Mouse (Mus musculus): Measurements from ENCODE around the gene Utp15.

Gene Utp15

DNA sequence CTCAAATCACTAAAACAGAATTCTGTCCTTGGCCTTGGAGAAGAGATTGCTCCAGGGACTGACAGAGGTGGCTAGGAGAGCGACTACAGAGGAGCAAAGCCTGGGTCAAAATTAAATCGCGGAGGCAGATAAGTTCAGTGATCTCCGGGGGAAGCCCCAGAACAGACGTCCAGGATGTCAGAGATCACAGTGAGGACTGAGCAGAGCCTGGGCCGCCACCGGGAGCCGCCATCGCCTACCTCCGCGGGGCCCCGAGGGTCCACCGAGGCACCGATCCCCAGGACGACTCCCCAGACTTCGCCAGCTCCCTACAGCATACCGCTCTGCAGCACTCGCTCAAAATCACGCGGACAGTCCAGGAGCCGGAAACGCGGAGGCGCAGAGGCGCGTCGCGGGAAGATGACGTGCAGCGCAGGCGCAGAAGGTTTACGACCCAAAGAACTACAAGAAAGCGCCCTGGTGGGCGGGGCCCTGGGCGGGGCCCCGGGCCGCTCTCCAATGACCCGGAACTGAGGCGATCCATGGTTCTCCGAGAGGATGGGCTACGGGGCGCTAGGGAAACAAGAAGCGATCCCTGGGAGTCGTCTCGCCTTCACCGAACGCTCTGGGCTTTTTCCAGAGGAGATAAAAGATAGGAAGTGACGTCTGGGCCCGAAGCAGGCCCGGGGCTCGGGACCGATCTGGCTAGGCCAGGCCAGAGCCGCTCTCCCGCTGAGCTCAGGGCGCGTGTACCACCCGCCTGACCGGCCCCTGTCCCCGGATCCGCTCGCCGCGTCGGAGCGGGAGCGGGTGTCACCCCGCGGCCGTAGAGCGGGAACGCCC is at the start of gene Utp15, which contains the start of gene Ankra2:
TSS of gene Utp15 (minus strand) at position 406 of the 822 bp plus-strand sequence.
TSS of gene Ankra2 (plus strand) at position 439 of the 822 bp plus-strand sequence.
- DNase-seq (ENCODE audit: low spot score), result peak; percentile 95

DNA sequence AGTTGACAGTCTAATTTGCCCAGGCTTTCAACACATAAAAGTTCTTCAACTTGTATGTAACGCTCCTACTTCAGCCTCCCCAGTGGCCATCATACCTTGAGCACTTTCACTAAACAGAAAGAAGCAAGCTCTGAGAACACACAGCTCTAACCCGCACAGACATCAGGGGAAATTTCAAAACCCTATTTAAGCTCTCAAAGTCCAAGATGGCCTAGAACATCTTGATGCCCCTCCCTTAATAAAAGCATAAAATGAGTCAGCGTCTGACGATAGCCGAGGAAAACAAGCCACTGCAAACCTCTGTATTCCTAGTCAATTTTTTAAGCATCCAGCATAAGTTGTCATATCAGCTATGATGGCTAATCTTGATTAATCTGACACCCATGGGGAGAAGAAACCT is 48.8 kb upstream of the Utp15 start:
- DNase-seq (ENCODE audit: low spot score), result no peak

DNA sequence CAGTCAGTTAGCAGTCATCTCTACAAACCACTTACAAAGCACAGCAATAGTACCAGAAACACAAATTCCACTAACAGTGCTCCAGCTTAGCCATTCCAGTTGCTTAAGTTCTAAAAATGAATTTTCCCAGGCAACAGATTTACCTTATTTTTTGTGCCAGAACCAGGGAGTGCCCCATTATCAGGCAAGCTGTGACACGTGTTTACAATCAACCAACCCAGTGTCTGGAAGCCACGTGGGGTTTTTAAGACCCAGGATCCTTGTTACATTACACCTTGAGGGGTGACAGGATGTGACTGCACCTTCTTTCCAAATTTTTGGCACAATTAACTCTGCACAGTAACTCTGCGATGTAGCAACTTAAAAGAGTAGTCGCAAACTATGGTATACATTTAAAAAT is 45.9 kb upstream of the Utp15 start:
- DNase-seq (ENCODE audit: low spot score), result no peak

DNA sequence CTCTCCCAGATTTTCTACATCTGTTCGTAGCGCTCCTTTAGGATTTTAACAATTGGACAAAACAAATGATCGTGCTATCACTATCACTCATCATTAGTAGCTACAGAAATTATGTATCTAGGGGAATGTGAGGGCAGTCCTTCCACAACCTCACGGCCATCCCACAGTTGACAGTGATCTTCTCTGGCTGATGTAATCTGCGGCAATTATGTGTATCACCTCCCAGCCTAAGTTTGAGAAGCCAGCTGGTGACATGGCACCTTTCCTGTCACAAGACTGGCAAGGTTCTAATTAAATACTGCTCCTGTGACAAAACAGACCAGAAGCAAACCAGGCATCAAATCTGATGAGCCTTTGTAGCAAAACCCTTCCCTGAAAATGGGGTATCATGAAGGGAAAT is 45.2 kb upstream of the Utp15 start:
- DNase-seq (ENCODE audit: low spot score), result no peak

DNA sequence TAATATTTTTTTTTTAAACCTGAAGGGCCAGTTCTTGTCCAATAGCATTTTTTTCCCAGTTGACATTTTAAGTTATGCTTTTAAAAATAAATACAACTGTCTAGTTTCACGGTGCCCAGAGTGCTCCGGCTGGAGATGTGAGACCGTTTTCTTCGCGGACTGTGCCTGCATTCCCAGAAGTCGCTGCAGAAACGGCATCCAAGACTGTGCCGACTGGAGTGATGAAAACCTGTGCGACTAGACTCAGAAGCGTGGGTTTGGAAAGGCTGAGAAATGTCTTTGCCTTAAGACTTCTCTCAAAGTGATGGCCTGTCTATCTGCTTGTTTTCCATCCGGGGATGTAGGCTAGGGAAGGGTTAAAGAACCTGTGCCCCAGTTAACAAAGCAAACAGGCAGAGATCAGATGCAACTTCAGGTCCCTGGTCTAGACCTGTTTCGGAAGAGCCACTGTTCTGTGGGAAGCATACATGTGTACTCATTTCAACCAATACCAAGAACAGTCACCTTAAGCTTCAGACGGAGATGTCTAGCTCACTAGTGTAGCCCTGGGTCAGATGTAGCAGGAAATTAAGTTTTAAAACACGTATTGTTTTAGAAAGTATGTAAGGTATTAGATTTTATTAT is 44.1 kb upstream of the Utp15 start:
- DNase-seq (ENCODE audit: low spot score), result no peak

DNA sequence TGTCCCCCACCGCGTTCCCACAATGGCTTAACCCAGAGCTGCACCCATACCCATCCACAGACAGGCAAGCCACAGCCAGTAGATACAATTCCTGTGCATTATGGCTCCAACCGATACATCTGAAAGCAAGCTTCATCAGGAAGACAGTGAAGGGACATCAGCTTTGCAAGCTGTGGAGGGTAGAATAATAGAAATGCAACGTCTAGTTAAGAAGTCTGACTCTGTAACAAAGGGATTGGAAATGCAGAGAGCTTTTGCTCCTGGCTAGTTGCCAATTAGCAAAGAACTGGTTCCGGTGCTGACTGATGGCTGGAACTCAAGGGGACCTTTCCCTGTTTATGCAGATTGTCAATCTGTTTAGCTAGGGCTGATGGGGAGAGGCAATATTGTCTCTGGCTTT is 43.6 kb upstream of the Utp15 start:
- DNase-seq (ENCODE audit: low spot score), result no peak

DNA sequence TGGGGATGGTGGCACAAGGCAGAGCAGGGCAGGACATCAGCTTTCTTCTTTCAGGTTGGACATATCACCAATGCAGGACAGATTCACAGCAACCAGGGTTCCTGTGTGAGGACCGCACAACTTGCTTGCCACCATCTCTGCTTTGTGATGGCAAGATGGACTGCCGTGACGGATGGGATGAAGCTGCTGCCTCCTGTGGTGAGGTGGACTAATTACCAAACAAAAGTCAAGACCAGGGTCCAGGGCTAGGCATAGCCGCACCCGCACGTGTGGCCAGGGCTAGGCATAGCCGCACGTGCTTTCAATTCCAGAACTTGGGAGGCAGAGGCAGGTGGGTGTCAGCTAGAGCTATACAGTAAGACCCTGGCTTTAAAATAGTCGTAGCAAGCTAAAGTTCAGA is 42.4 kb upstream of the Utp15 start:
- DNase-seq (ENCODE audit: low spot score), result no peak

DNA sequence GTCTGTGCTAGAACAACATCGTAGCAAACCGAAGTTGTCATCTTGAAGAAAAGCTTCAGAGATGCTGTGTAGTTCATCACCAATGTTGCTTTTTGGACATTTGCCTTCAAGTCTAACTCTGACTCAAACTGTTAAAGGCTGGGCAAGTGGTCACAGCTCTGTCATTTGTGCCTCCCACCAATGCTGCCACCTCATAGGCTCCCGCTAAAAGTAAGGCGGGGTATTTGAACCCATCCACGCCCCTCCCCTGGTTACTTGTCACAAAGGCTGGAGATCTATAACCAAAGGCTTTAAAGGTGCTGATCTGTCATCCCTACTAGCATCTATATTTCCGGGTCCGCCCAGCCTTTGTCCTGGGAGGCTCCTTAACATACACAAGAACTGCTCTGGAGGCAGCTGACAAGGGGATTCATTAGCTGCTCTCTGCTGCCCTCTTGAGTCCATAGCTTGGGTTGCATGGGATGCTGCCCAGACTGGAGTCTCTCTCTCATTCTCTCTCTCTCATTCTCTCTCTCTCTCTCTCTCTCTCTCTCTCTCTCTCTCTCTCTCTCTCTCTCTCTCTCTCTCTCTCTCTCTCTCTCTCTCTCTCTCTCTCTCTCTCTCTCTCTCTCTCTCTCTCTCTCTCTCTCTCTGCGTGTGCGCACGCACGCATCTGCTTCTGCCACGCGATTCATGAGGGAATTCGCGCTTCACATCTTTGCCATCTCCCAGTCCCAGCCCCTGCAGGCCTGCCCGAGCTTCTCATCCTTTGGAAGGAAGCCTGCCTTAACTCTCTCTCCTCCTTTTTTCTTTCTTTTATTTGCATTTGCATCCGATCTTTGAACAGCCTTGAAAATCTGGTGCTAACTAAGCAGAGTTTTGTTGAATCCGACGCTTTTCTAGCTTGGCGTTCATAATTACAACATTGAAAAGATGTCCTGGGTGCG is 36.3 kb upstream of the Utp15 start:
- peak; percentile 45 for DNase-seq (ENCODE audit: low spot score)

DNA sequence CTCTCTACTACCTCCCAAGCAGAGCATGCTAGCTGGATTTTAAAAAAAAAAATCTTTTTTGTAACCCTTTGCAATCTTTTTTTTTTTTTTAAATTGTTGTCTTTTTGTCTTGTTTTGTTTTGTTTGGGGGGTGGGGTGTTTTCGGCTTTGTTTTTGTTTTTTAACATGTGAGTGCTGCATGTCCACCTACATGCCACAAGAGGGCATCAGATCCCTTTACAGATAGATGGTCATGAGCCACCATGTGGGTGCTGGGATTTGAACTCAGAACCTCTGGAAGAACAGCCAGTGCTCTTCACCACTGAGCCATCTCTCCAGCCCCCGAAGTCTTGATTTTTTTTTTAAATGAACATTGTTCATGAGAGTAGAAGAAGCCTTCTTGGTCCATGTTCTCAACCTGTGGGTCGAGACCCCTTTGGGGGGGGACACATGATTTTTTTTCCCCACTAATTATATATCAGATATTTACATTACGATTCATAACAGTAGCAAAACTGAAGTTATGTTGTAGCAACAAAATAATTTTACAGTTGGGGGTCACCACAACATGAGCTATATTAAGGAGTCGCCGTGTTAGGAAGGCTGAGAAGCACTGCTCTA is 35.1 kb upstream of the Utp15 start:
- DNase-seq (ENCODE audit: low spot score), result no peak

DNA sequence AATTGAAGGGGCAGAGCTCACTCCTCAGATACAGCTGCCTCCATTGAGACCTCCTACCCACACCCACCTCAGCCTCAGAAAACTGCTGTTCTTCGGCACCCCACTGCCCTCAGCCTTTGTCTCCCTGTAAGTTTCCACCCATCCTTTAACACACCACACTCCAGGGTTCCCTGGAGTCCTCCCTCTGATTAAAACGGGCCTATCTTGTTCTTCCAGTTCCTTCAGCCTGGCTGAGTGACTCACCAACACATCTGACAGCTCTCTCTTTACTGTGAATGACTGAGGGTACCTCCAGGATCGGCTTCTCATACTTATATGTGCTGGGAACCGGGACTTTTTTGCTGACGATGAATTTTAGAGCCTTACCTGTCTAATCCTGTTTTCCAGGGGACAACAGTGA is 33.2 kb upstream of the Utp15 start:
- DNase-seq (ENCODE audit: low spot score), result no peak

DNA sequence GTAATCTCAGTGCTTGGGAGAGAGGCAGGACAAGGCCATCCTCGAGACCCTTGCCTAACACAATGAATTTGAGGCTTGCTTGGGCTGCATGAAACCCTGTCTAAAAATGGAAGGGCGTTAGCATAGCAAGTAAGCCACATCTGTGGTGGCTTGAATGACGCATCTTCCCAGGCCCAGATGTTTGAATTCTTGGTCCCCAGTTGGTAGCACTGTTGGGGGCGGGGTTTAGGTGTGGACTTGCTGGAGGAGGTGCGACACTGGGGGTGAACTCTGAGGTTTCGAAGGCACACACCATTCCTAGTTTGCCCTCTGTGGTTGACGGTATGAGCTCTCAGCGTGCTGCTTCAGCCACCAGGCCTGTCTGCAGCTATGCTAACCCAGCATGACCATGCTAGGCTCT is 28.9 kb upstream of the Utp15 start:
- no peak for DNase-seq (ENCODE audit: low spot score)

DNA sequence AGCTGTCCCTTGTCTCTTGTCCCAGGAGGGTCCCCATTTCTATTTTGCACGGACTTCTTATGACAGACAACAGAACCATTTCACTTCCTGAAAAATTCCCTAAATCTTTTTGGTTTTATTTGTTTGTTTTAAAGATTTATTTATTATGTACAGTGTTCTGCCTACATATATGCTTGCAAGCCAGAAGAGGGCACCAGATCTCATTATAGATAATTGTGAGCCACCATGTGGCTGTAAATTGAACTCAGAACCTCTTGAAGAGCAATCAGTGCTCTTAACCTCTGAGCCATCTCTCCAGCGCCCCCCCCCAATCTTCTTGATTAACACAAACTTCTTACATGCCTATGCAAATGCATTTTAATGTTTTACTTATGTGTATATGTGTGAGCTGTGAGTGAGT is 27.9 kb upstream of the Utp15 start:
- no peak for DNase-seq (ENCODE audit: low spot score)

DNA sequence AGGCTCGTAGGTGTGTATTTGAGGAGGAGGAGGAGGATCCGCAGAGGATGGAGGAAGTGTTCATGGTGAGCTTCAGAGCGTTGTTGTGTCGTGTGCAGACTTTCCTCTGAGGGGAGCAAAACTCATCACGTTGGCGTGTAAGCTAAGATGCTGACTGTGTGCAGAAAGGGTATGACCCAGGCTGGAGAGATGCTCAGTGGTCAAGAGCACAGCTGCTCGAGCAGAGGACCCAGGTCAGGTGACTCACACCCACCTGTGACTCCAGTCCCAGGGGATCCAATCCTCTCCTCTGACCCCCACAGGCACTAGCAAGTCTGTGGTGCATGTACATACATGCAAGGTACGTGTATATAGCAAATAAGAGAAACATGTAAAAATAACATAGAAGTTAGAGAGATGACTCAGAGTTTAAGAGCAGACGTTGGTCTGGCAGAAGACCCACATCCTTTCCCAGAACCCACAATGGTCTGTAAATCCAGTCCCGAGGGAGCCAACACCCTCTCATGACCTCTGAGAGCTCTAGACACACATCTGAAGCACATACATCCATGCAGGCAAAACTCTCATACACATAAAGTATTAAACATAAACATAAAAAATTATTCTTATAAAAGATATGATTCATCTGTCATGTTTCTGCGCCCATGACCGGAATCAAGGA is 18.3 kb upstream of the Utp15 start:
- DNase-seq (ENCODE audit: low spot score), result no peak

DNA sequence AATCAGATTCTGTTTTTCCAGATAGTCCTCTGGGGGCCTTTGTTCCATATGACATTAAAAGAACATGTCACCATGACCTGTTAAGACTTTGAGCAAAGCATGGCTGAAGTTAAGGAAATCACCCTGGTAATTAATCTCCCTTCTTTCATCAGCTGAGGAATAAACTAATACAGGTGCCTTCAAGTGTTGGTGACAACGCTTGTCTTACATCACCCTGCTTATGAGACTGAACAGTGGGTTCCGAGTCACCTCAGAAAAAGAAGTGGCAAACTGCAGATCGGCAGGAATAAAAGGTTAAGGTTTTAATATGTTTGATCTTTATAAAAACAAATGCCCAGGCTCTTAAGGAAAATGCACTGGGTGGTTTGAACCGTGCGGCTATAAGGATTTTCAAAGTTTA is 16.8 kb upstream of the Utp15 start, which contains the start of gene Gm21976:
TSS of gene Gm21976 (plus strand) at position 202 of the 400 bp plus-strand sequence.
- DNase-seq (ENCODE audit: low spot score), result no peak

DNA sequence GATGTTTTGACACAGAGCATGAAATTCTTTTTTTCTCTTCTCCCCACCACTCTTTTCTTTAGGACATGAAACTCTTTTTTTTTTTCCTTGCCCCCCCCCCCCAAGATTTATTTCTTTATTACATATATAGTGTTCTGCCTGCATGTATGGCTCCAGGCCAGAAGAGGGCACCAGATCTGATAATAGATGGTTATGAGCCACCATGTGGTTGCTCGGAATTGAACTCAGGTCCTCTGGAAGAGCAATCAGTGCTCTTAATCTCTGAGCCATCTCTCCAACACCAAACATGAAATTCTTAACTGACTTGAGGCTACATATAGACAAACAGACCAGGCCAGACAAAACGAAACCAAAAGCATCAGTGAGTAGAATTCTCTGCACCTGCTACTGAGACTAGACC is 14.7 kb upstream of the Utp15 start:
- no peak for DNase-seq (ENCODE audit: low spot score)

DNA sequence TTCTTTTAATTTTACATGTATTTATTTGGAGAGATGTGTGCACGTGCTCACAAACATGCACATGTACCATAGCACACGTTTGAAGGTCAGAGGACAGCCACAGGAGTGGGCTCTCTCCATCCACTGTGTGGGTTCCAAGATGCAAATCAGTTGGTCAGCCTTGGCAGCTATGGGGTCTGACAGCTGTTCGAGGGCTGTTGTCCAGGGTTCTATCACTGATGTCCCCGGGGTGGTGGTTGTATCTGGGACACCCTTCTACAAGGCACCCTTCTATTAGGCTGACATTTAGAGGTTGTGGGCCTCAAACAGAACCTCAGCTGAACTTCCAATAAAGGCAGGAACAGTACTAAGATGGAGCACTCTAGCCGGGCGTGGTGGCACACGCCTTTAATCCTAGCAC is 13.4 kb upstream of the Utp15 start:
- no peak for DNase-seq (ENCODE audit: low spot score)

DNA sequence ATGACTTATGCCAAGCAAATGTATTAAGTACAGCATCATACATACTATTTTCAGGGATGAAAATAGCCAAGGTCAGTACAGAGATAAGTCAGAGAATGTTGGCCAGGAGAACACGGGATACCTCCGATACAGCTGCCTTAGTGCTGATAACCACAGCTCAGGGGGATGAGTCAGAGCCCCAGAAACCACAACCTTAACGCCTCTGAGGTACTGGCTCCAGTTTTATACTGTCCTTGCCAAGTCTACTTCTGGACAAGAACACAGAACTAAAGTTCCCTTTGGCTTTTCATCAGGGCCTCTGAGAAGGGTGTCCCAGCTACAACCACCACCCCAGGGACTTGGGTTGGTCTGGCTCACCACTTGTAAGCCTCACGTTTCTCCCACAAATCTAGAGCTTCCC is 12.8 kb upstream of the Utp15 start:
- DNase-seq (ENCODE audit: low spot score), result peak; percentile 76

DNA sequence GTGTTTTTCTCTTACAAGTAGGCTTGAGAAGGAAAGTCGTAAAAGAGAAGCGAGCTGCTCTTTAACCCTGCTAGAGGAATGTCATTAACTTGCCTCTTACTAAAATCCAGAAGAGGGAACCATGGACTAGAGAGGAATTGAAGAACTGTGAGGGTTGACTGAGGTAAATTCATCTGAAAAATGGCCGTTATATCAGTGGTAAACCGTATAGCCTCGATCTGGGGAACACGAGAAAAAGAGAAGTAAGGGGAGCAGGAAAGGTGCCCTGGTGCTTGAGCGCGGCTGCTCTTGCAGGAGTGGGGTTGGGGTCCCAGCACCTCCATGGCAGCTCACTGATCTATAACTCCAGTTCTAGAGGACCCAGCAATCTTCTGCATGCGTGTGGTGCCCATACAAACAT is 11.2 kb upstream of the Utp15 start:
- no peak for DNase-seq (ENCODE audit: low spot score)

DNA sequence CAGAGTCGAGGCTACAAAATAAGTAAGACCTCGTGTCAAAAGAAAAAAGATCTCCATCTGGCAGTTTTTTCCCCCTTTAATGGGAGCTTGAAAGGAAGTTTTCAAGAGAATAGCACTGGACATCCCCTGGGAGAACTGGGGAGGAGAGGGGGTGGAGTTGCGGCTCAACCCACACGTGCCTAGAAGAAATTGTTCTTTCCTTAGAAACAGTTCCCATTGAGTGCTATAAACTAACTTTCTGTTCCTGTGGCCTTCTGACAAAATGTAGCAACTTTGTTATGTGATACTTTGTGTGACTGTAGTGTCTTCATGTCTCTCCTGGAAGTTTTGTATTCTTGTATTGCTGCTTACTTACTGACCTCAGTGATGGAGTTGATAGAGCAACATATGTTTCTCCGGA is 1.3 kb upstream of the Utp15 start:
- no peak for DNase-seq (ENCODE audit: low spot score)

DNA sequence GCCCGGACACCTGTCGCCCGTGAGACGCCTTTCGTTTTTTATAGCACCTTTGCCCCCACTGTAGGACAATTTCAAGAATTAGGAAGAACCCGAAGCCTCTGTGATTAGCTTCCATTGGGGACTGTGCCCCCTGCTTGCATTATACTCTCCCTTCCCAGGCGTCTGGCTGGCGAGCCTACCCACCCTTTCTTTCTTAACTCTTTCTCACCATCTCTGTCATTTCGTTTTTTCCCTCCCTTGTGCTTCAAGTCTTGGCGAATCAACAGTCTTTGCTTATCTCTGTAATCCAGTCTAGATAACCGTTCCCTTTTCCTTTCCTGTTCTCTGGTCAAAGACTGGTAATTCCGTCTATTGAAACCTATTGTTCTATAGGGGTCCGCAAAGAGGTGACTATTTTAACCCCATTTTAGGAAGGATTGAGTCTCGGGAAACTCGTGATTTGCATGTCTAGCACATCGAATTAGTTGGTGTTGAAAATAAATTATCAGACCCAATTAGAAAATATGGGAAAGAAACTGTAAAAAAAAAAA is 682 bp upstream of the Utp15 start:
- DNase-seq (ENCODE audit: low spot score), result no peak

DNA sequence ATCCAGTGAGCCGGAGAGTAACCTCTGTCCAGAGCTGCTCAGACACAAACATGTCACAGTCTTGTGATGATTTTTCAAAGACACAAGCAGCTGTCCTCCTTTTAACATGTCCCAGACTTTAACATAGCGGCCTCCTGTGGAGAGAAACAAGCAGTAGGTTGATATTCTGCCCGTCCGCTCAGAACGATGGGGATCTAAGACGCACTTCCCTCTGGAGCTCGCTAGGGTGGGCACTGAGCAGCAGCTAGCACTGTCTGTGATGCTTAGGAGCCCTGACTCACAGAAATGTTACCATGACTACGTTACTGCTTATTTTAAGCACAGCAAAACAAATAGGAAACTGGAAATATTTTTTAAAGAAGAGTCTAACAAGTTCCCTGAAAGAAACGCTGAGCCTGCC is 7.9 kb downstream of the Utp15 start:
- no peak for DNase-seq (ENCODE audit: low spot score)
